Mouse (Mus musculus) liver, postnatal 0 days (tissue): ENCODE data around the gene Dlg2.

ENCODE experiments used
- CTCF ChIP-seq: sonication (generic); IDR thresholded peaks from 2 replicates; pipeline ENCODE4 v1.5.1; 2016; ENCODE audit warnings: antibody characterized with exemption, low read depth
- EP300 ChIP-seq: IDR thresholded peaks from 2 replicates; pipeline ENCODE4 v1.6.1; 2016; ENCODE audit warnings: antibody characterized with exemption, low read depth, mild to moderate bottlenecking

DNA sequence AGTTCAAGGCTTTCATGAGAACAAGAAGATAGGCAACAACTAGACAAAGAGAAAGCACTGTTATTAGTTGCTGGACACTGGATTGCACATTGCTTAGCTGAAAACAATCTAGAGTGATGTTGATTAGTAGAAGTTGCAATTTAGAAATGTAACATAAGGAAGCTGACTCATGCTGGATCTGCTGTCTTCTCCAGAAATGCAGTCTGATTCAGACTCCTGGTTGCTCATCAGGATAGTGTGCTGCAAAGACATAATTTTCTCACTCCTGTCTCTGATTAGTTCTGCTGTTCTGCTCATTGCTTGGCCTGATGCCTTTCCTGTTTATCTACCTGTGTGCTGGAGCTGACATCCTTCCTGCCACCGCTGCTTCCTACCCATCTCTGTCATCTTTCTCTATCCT is 1572.4 kb downstream of the Dlg2 start:
- TF ChIP-seq CTCF (no peak), EP300 (no peak)
